Mouse (Mus musculus) C3H10T1/2 (cell line): ENCODE data around the gene Gipc1. TPM values are rescaled to one million over a fixed set of nuclear protein-coding genes. Genes with fewer than 3 reads are reported as not detected.

ENCODE experiments used
- polyA plus RNA-seq, 2 experiments: library from polyadenylated mRNA; unstranded; fragments of >200 nt; fragmentation: generic; extraction: Trizol; gene quantifications; one replicate each; pipeline ENCODE4 v1.2.1; 2012; ENCODE audit warnings: missing spikeins in 2 of 2

The Gipc1 gene
- 10 to 100 TPM; 52.6 to 79.8 TPM for polyA plus RNA-seq

DNA sequence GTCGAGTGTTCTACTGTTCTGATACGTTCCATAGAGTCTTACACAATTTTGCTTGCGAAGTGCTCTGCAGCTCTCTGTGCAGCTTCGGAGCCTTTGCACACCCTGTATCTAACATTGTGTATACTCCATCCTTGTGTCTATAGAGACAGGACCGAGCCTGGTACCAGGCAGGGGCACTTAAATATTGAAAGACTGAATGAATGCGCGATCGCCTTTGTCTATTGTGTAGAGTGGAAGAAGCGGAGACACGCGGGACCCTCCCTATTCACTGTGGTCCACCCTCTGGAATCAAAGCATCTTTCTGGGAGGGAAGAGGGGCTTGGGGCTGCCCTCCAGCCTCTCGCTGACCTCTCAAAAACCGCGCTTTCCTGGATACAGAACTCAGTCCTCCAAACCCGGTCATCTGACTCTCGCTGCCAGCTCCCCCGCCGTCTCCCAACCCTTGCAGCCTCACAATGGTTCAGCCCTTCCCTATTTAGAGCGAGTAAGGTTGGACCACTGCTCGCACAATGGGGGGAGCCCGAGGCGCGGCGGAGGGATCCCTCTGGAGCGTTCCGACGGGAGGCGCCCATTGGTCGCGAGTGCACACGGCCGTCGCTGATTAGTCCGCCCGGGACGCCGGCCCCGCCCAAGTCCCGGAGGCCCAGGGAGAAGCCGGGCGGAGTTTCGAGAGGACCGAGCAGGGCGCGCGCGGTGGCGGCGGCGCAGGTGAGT lies at the start of gene Gipc1:
Gene Gipc1, plus strand, starts transcription at position 648 of the 714 bp plus-strand sequence.

DNA sequence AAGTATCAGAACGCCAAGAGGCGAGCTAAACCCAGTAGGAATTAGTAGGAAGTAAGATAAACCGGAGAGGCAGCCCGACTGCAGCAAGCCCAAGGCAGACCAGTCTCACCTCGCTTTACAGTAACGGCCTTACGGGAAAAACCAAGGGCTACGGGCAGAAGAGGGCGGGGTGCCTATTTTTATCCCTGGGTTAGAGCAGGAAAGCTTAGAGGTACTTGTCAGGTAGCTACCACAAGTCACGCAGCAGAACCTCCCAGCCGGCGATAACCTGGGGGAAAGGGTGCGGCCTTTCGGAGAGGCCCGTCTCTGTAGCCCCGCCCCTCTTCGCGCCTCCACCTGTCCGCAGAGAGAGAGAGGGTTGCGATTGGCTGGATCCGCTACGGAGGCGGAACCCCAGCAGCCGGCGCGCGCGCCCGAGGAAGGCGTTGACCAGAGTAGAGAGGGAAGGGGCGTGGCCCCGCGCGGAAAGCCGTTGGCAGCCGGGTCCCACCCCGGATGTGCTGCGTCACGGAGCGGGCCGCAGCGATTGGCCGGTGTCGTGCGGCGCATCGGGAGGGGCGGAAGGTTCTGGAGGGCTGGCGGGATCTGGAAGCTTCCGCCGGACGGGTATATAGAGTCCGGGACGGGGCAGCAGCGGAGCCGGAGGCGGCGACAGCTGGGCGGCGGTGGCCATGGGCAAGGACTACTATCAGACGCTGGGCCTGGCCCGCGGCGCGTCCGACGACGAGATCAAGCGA lies 44.6 kb upstream of the Gipc1 start, which contains the start of the genes Tecr and Dnajb1:
Gene Tecr, minus strand, starts transcription at position 311 of the 737 bp plus-strand sequence.
Gene Dnajb1, plus strand, starts transcription at position 533 of the 737 bp plus-strand sequence.

DNA sequence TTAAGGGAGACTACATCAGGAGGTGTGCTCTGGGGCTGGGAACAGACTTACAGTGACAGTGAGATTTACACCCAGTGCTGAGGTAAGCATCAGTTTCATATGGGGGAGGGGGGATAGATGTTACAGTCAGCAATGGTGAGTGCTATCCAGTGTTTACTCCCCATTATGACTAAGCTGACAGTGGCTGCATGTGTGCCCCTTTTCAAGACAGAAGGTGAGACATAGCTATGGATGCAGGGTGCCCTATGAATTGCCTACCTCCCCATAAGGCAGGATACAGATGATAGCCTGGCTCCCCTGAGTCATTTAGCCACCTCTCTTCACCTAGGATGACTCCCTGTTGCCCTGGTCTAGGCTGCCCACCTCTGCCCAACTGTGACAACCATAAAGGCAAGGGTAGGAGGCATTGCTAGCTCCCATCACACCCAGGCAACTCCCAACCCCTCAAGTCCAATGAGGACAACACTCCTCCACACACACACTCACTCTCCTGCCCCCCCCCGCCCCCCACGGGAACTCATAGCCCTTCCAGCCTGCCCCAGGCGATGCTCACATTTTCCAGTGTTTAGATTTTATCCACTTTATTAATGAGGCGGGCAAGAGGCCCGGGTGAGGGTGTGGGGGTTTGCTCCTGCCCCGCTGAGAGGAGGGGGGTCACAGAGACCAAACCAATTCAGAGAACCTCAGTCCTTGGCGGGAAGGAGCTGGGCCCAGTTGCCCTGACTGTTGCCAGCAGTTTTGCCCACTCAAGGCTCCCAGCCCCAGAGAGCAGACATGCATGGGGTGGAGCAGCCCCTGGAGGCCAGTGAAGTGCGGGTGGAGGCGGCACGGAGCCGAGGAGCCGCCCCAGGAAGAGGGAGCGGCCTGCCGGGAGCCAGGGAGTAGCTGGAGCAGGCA lies 13.7 kb downstream of the Gipc1 start, which contains the start of gene Ptger1:
Gene Ptger1, plus strand, starts transcription at position 710 of the 897 bp plus-strand sequence.

GRCm38 (mm10) chr8:83698661-83699453 lies 46.4 kb downstream of the Gipc1 start, which contains the start of gene Pkn1:
Pkn1 (minus strand) TSS chr8:83699179.

Other genes starting within 250 kb of the Gipc1 start
- 10 to 100 TPM in 1 of 2 experiments, 1 to 10 TPM in 1; 4.7 to 14.5 TPM for gene Scoc, start 194.3 kb upstream of the Gipc1 start, polyA plus RNA-seq
- not detected for gene Olfr370, start 116.9 kb upstream of the Gipc1 start, polyA plus RNA-seq
- 100 to 1,000 TPM; 393 to 579 TPM for gene Ndufb7, start 86.0 kb upstream of the Gipc1 start, polyA plus RNA-seq
- 100 to 1,000 TPM; 261 to 327 TPM for gene Tecr, start 44.7 kb upstream of the Gipc1 start, polyA plus RNA-seq
- 10 to 100 TPM; 21.4 to 22.5 TPM for gene Dnajb1, start 44.5 kb upstream of the Gipc1 start, polyA plus RNA-seq
- 1 to 10 TPM in 1 of 2 experiments, under 1 TPM in 1; 0.22 to 6.8 TPM for gene Ptger1, start 14.0 kb downstream of the Gipc1 start, polyA plus RNA-seq
- gene Pkn1, start 46.5 kb downstream of the Gipc1 start, polyA plus RNA-seq, result 10 to 100 TPM; 27.6 to 40.0 TPM
- gene Ddx39, start 62.5 kb downstream of the Gipc1 start, polyA plus RNA-seq, result 100 to 1,000 TPM in 1 of 2 experiments, 10 to 100 TPM in 1; 49.1 to 133 TPM
- 1 to 10 TPM in 1 of 2 experiments, under 1 TPM in 1; 0.37 to 4.7 TPM for gene Adgre5, start 88.6 kb downstream of the Gipc1 start, polyA plus RNA-seq
- gene Adgrl1, start 247.4 kb downstream of the Gipc1 start, polyA plus RNA-seq, result 10 to 100 TPM in 1 of 2 experiments, 1 to 10 TPM in 1; 2.6 to 18.1 TPM